Mouse (Mus musculus) liver, postnatal 0 days (tissue): ENCODE data around the gene Cbl. TPM values are rescaled to one million over a fixed set of nuclear protein-coding genes. Genes with fewer than 3 reads are reported as not detected.

Experiments
- ATAC-seq: fragments of 200-750 bp; cut with Nextera tagmentation; 2 replicates; pipeline ENCODE4 v1.8.0; 2017; ENCODE audit warnings: mild to moderate bottlenecking, moderate library complexity
- DNase-seq: peaks from one replicate; pipeline ENCODE4 v3.0.0-alpha.2; 2016
- H3K27ac ChIP-seq: fragments of 300-500 bp; sonication (generic); 2 replicates; pipeline ENCODE4 v1.5.1; 2014; ENCODE audit warnings: antibody characterized with exemption, moderate library complexity, mild to moderate bottlenecking, low read depth
- H3K27me3 ChIP-seq: fragments of 300-500 bp; sonication (generic); 2 replicates; pipeline ENCODE4 v1.6.1; 2014; ENCODE audit warnings: low read length, control low read depth, mixed read lengths; ENCODE audit not compliant: insufficient read depth
- H3K36me3 ChIP-seq: fragments of 300-500 bp; sonication (generic); replicated peaks from 2 replicates; pipeline ENCODE4 v1.6.1; 2014; ENCODE audit warnings: mild to moderate bottlenecking, control low read depth, low read length, moderate library complexity, mixed read lengths; ENCODE audit not compliant: insufficient read depth
- H3K4me1 ChIP-seq: fragments of 300-500 bp; sonication (generic); 2 replicates; pipeline ENCODE4 v1.6.1; 2014; ENCODE audit warnings: antibody characterized with exemption, mild to moderate bottlenecking, control low read depth; ENCODE audit not compliant: insufficient read depth
- H3K4me2 ChIP-seq: fragments of 300-500 bp; sonication (generic); 2 replicates; pipeline ENCODE4 v1.6.1; 2014; ENCODE audit warnings: low read depth, mild to moderate bottlenecking, low read length, moderate library complexity, mixed read lengths
- H3K4me3 ChIP-seq: fragments of 300-500 bp; sonication (generic); 2 replicates; pipeline ENCODE4 v1.5.1; 2014; ENCODE audit warnings: low read depth, low read length
- H3K9ac ChIP-seq: fragments of 300-500 bp; sonication (generic); replicated peaks from 2 replicates; pipeline ENCODE4 v1.6.1; 2014; ENCODE audit warnings: mild to moderate bottlenecking, moderate library complexity
- H3K9me3 ChIP-seq: fragments of 300-500 bp; sonication (generic); 2 replicates; pipeline ENCODE4 v1.6.1; 2016; ENCODE audit warnings: mild to moderate bottlenecking, control low read depth, low read length, mixed read lengths
- CTCF ChIP-seq: sonication (generic); IDR thresholded peaks from 2 replicates; pipeline ENCODE4 v1.5.1; 2016; ENCODE audit warnings: antibody characterized with exemption, low read depth
- EP300 ChIP-seq: IDR thresholded peaks from 2 replicates; pipeline ENCODE4 v1.6.1; 2016; ENCODE audit warnings: antibody characterized with exemption, low read depth, mild to moderate bottlenecking
- WGBS: fragments of 180-500 bp; shearing (Covaris S2); extraction: QIAGEN DNeasy Blood & Tissue Kit; methylation state at CpG from one replicate; pipeline ENCODE4 v1.1.7; 2014; ENCODE audit not compliant: insufficient replicate concordance; 5-methylcytosine and 5-hydroxymethylcytosine counted together
- polyA plus RNA-seq: library from polyadenylated mRNA; unstranded; fragments of >200 nt; fragmentation: Nextera tagmentation; extraction: Ambion mirVana; gene quantifications from 2 replicates; pipeline ENCODE4 v1.2.1, GENCODE M21; 2015

The Cbl gene
- polyA plus RNA-seq, 1 experiment from 2014 or later: 4.0 TPM

- H3K4me1 ChIP-seq: peaks cover 13% of the 10 kb centered on the region
- ATAC-seq (no peak), DNase-seq (no peak)
- 94% methylated on average over 12 of the region's 12 CpGs for WGBS
- no peaks in the 10 kb centered on the region for H3K27me3 ChIP-seq
- H3K4me3 ChIP-seq: no peak overlapping the region
- no peak for TF ChIP-seq EP300
- no peak for TF ChIP-seq CTCF
- H3K9ac ChIP-seq: no peak overlapping the region
- no peaks in the 10 kb centered on the region for H3K36me3 ChIP-seq
- H3K9me3 ChIP-seq: no peaks in the 10 kb centered on the region
- no peak overlapping the region for H3K27ac ChIP-seq
- H3K4me2 ChIP-seq: no peak overlapping the region
Measured at GRCm38 (mm10) chr9:44178811-44179210, 55.0 kb downstream of the Cbl start.

- H3K4me2 ChIP-seq: no peak overlapping the region
- H3K9ac ChIP-seq: no peak overlapping the region
- H3K27ac ChIP-seq: no peak overlapping the region
- H3K9me3 ChIP-seq: no peaks in the 10 kb centered on the region
- WGBS: 87% methylated on average over 14 of the region's 14 CpGs
- H3K4me1 ChIP-seq: peaks cover 13% of the 10 kb centered on the region
- H3K4me3 ChIP-seq: no peak overlapping the region
- TF ChIP-seq CTCF (peak; percentile 52), EP300 (no peak)
- no peak for ATAC-seq
- no peaks in the 10 kb centered on the region for H3K27me3 ChIP-seq
- peak; percentile 43 for DNase-seq
- no peaks in the 10 kb centered on the region for H3K36me3 ChIP-seq
Measured at GRCm38 (mm10) chr9:44178389-44178788, 55.5 kb downstream of the Cbl start.

GRCm38 (mm10) chr9:44177405-44177804, 56.4 kb downstream of the Cbl start:
- no peak overlapping the region for H3K9ac ChIP-seq
- DNase-seq: no peak
- no peak overlapping the region for H3K4me3 ChIP-seq
- 63% methylated on average over 2 of the region's 2 CpGs for WGBS
- TF ChIP-seq CTCF (no peak), EP300 (no peak)
- no peaks in the 10 kb centered on the region for H3K9me3 ChIP-seq
- ATAC-seq: no peak
- no peaks in the 10 kb centered on the region for H3K36me3 ChIP-seq
- no peak overlapping the region for H3K27ac ChIP-seq
- peaks cover 13% of the 10 kb centered on the region for H3K4me1 ChIP-seq
- no peaks in the 10 kb centered on the region for H3K27me3 ChIP-seq
- H3K4me2 ChIP-seq: no peak overlapping the region

GRCm38 (mm10) chr9:44175957-44176356, 57.9 kb downstream of the Cbl start:
- Histone ChIP-seq H3K9ac (no peak overlapping the region), H3K9me3 (no peaks in the 10 kb centered on the region), H3K4me3 (no peak overlapping the region), H3K36me3 (peaks cover 3% of the 10 kb centered on the region; the same call in 1 of the 2 replicates), H3K4me1 (peaks cover 10% of the 10 kb centered on the region; the same call in 1 of the 2 replicates), H3K27ac (no peak overlapping the region), H3K27me3 (no peaks in the 10 kb centered on the region), H3K4me2 (no peak overlapping the region)
- 26% methylated on average over 1 of the region's 1 CpGs for WGBS
- no peak for ATAC-seq
- no peak for TF ChIP-seq CTCF
- no peak for TF ChIP-seq EP300
- no peak for DNase-seq

- no peak for TF ChIP-seq EP300
- TF ChIP-seq CTCF: no peak
Measured at GRCm38 (mm10) chr9:44175556-44175955, 58.3 kb downstream of the Cbl start.

GRCm38 (mm10) chr9:44170691-44171151, 63.1 kb downstream of the Cbl start:
- 62% methylated on average over 3 of the region's 3 CpGs for WGBS
- no peaks in the 10 kb centered on the region for H3K9me3 ChIP-seq
- peaks cover 16% of the 10 kb centered on the region for H3K4me1 ChIP-seq
- no peaks in the 10 kb centered on the region for H3K27me3 ChIP-seq
- no peak overlapping the region for H3K4me3 ChIP-seq
- DNase-seq (no peak), ATAC-seq (no peak)
- no peak overlapping the region for H3K27ac ChIP-seq
- no peak overlapping the region for H3K9ac ChIP-seq
- TF ChIP-seq CTCF: no peak
- no peak for TF ChIP-seq EP300
- peaks cover 16% of the 10 kb centered on the region for H3K36me3 ChIP-seq
- no peak overlapping the region for H3K4me2 ChIP-seq

More at GRCm38 (mm10) chr9:44175556-44175955, 58.3 kb downstream of the Cbl start:
- Histone ChIP-seq H3K9ac (no peak overlapping the region), H3K9me3 (no peaks in the 10 kb centered on the region), H3K27me3 (no peaks in the 10 kb centered on the region), H3K4me1 (peaks cover 10% of the 10 kb centered on the region; the same call in 1 of the 2 replicates), H3K4me2 (no peak overlapping the region), H3K27ac (no peak overlapping the region), H3K4me3 (no peak overlapping the region), H3K36me3 (peaks cover 3% of the 10 kb centered on the region; the same call in 1 of the 2 replicates)
- 14% methylated on average over 6 of the region's 6 CpGs for WGBS
- ATAC-seq: no peak
- DNase-seq: no peak

- DNase-seq: peak; percentile 52
- TF ChIP-seq EP300 (no peak), CTCF (no peak)
Measured at GRCm38 (mm10) chr9:44168931-44169330, 64.9 kb downstream of the Cbl start.

More at GRCm38 (mm10) chr9:44168931-44169330, 64.9 kb downstream of the Cbl start:
- no peak overlapping the region; the same call in 1 of the 2 replicates for H3K27ac ChIP-seq
- WGBS: 35% methylated on average over 5 of the region's 5 CpGs
- no peak overlapping the region for H3K4me2 ChIP-seq
- H3K36me3 ChIP-seq: peaks cover 32% of the 10 kb centered on the region
- H3K9ac ChIP-seq: no peak overlapping the region
- ATAC-seq: peak; percentile 90
- peaks cover 16% of the 10 kb centered on the region for H3K4me1 ChIP-seq
- no peaks in the 10 kb centered on the region for H3K27me3 ChIP-seq
- no peak overlapping the region for H3K4me3 ChIP-seq
- H3K9me3 ChIP-seq: no peaks in the 10 kb centered on the region
